Mouse (Mus musculus): Measurements from ENCODE around the gene B430306N03Rik.

B430306N03Rik gene

DNA sequence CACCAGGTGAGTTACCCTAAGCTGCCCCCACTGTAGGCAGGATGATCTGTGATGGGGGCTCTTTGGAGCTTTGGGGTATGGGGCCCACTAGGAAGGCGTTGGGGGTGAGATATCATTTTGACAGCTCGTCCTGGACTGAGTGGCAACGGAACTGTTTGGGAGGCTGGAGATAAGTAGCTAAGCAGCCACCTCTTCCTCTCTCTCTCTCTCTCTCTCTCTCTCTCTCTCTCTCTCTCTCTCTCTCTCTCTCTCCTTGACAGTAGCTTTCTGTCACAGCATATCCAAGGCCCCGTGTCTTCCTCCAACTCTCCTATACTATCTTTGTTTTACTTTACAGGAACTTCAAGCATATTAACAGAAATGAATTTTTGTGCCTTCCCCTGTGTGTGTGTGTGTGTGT, 44.5 kb downstream of the B430306N03Rik start:
- DNase-seq (ENCODE audit: low read depth in 2 of 2, low spot score in 2 of 2), result no peak

DNA sequence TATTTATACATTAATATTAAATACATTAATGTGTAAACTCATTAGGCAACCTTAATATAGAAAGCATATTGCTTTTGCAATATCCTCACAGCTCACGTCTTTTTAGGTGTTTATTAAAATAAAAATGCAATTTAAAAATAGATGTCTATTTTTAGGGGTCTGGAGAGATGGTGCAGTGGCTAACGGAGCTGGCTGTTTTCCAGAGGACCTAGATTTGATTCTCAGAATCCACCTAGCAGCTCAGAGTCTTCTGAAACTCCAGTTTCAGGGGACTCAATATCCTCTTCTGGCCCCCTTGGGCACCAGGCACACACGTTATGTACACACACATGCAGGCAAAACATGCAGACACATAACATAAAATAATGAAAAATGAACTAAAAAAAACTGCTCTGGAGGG, 46.4 kb downstream of the B430306N03Rik start:
- no peak for DNase-seq (ENCODE audit: low read depth in 2 of 2, low spot score in 2 of 2)

DNA sequence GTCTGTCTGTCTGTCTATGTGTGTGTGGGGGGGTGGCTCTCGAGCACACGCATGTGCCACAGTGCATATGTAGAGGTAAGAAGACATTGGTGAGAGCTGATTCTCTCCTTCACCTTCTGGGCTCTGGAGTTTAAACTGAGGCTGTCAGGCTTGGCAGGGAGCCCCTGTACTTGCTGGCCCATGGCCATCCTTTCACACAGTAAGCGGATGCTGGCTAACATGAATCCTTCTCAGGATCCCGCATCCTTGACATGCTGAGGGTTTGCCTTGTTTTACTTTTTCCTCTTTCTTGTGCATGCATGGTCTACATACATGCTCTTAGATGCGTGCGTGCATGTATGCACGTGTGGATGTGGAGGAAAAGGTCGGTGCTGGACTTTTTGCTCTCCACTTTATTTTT, 47.0 kb downstream of the B430306N03Rik start:
- no peak for DNase-seq (ENCODE audit: low read depth in 2 of 2, low spot score in 2 of 2)

DNA sequence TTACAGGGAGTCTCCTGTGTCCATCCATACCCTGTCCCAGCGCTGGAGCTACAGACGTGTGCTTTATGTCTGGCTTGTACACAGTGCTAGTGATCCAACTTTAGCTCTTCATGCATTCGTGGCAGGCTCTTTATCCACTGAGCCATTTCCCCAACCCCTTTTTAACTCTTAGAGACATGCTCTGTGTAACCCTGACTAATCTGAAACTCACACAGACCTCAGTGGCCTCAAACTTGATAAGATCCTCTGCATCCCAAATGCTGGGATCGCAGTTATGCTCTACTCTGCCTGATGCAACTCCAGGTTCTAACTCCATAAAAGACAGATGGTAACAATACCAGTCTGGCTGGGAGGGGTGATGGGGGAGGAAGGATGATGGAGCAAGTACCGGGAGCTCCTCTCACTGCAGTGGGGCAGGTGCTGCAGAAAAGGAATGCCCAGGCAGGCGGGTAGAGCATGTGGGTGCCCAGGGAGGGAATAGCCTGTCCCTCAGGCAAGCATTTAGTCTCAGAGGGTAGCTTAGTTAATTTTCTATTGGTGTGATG, 47.6 kb downstream of the B430306N03Rik start:
- no peak for DNase-seq (ENCODE audit: low read depth in 2 of 2, low spot score in 2 of 2)

DNA sequence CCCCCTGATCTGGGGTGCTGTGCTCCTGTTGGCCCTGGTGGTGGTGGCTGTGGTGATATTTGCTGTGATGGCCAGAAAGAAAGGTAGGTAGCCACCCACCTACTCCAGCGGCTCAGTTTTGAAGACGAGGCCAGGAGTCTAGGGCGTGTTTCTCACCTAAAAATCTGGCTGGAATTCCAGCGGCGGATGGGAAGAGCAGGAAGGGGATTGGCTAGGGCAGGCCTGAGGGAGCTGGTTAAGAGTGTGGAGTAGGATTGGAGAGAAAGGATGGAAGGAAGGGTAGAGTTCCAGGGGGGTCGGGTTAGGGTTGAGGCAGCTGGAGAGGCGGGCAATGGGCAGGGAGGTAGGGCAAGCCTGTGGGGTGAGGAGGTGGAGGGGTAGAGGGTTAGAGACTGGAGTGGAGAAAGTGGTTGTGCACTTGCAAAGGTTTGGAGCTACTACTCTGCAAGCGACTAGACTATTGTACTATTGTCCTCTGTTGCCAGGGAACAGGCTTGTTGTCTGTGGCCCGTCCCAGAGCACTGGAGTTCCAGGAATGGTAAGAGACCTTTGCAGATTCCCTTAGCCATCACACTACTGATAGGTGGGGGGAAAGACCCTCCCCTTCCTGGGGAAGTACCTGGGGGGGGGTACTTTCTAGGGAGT, 49.7 kb downstream of the B430306N03Rik start:
- DNase-seq (ENCODE audit: low read depth in 2 of 2, low spot score in 2 of 2), result no peak

DNA sequence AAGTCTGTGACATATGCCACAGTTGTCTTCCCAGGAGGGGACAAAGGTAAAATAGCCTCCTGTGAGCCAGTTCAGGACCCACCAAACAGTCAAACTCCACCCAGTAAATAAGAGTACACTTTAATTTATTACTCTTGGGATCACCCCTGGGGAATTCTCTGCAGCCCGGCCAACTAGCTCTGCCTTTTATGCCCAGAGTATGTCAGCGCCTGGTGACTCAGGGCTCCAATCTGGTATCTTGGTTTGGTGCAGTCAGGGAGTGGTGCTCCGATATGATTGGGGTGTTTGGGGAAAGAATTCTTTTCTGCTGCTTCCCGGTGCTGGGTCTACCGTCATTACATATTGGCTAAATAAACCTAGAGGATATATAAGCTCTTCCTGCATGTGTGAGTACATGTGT, 50.9 kb downstream of the B430306N03Rik start:
- DNase-seq (ENCODE audit: low read depth in 2 of 2, low spot score in 2 of 2), result no peak

DNA sequence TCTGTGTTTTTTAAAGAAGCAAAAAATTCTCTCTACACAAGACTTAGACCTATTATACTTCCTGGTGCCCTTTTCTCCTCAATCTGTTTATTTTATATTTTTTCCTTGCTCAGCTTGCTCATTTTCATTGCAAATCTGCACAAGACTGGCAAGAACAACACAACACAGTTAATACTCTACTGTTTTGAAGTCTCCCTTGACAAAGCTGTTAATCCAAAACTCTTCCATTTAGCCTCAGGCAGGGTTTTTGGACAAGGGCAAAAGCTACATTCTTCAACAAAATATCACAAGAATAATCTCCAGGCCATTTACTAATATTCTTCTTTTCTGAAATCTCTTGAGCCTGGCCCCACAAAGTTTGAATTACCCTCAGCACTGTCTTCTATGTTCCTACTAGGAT, 55.7 kb downstream of the B430306N03Rik start:
- DNase-seq (ENCODE audit: low read depth in 2 of 2, low spot score in 2 of 2), result no peak

DNA sequence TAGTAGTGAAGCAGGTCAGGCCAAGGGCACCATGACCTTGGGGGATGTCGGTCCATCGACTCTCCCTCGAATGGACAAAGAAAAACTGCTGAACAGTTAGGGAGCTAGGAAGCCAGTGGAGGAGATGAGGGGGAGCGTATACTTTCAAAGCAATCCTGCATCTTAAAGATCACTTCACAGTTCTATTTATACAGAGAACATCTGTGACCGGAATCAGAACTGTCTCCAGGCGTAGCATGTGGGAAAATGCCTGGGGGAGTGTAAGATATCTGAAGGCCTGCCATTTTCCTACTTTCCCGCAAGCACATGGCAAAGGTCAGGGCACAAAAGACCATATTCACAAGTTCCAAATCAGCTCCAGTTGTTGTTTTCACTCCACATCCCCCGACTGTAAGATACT, 57.0 kb downstream of the B430306N03Rik start:
- no peak for DNase-seq (ENCODE audit: low read depth in 2 of 2, low spot score in 2 of 2)

DNA sequence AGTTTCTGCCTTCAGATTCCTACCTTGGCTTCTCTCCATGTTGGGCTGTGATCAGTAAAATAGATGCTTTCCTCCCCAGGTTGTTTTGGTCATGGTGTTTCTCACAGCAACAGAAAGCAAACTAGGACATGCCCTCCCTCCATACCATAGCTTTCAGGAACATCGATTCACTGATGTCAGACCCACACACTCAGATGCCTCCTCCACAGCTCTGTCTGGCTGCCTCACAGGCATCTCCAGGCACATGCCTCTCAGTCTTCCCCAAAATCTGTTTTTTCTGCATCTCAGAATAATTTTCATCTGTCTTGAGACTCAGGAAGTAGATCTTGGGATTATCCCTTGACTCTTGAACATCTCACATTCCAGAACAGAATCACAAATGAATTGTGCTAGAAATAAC, 60.2 kb downstream of the B430306N03Rik start:
- DNase-seq (ENCODE audit: low read depth in 2 of 2, low spot score in 2 of 2), result no peak

Measured in CD8-positive naive resting alpha-beta T cell, adult 2 months (primary cell).